Mouse (Mus musculus) bone marrow macrophage, adult 2 months (primary cell): ENCODE data around the gene Bmpr2.

Source experiments
- CTCF ChIP-seq: IDR thresholded peaks from 2 replicates; pipeline ENCODE4 v1.5.1; 2012; ENCODE audit warnings: low read depth, mild to moderate bottlenecking, low read length, moderate library complexity
- POLR2A ChIP-seq: IDR thresholded peaks from 2 replicates; pipeline ENCODE4 v1.6.1; 2012; ENCODE audit warnings: mild to moderate bottlenecking, low read depth, low read length, borderline replicate concordance

DNA sequence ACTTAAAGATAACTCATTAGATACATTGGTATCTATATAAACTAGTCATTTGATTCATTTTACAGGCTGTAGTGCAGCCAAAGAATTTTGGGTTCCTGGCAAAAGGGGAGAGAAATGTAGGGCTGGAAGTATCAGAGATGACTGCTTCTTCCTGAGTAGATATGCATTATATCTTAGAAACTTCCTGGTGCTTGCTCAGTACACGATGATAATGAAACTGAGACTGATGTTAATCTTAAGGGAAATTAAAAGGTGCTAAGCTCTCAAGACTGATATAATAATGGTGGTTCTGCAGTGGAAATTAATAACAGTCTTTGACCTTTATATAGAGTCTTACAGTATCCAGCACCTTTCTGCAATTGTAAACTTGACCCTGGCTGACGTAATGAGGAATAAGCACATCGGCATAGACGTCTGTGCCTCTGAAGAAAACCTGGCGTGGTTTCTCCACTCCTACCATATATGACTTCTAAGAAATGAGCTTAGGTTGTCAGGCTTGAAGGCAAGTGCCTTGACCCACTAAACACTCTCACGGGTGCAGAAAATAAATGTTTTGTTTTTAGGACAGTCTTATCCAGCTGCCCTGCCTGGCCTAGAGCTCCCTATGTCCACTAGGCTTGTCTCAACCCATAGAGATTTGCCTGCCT, 24.3 kb upstream of the Bmpr2 start:
- TF ChIP-seq CTCF, result no peak
- TF ChIP-seq POLR2A, result no peak
